Mouse (Mus musculus) intestine, embryonic 16.5 days (tissue): ENCODE data around the gene Scn2b. TPM values are rescaled to one million over a fixed set of nuclear protein-coding genes. Genes with fewer than 3 reads are reported as not detected.

Source experiments
- ATAC-seq: fragments of 200-750 bp; cut with Nextera tagmentation; 2 replicates; pipeline ENCODE4 v1.8.0; 2017; ENCODE audit warnings: moderate TSS enrichment, moderate library complexity
- H3K27ac ChIP-seq: fragments of 300-500 bp; sonication (generic); 2 replicates; pipeline ENCODE4 v1.5.1; 2014; ENCODE audit warnings: mild to moderate bottlenecking, low read length
- H3K27me3 ChIP-seq: fragments of 300-500 bp; sonication (generic); replicated peaks from 2 replicates; pipeline ENCODE4 v1.6.1; 2014; ENCODE audit warnings: low read length, control low read depth, mixed read lengths; ENCODE audit not compliant: control insufficient read depth, insufficient read depth
- H3K36me3 ChIP-seq: fragments of 300-500 bp; sonication (generic); 2 replicates; pipeline ENCODE4 v1.6.1; 2014; ENCODE audit warnings: low read length, control low read depth; ENCODE audit not compliant: control insufficient read depth, insufficient read depth
- H3K4me1 ChIP-seq: fragments of 300-500 bp; sonication (generic); 2 replicates; pipeline ENCODE4 v1.6.1; 2014; ENCODE audit warnings: low read length, control low read depth, mixed read lengths; ENCODE audit not compliant: control insufficient read depth, insufficient read depth
- H3K4me2 ChIP-seq: fragments of 300-500 bp; sonication (generic); 2 replicates; pipeline ENCODE4 v1.6.1; 2014; ENCODE audit warnings: low read depth, low read length, control low read depth
- H3K4me3 ChIP-seq: fragments of 300-500 bp; sonication (generic); 2 replicates; pipeline ENCODE4 v1.5.1; 2014; ENCODE audit warnings: mild to moderate bottlenecking, low read length
- H3K9ac ChIP-seq: fragments of 300-500 bp; sonication (generic); 2 replicates; pipeline ENCODE4 v1.6.1; 2014; ENCODE audit warnings: low read depth, low read length
- H3K9me3 ChIP-seq: fragments of 300-500 bp; sonication (generic); 2 replicates; pipeline ENCODE4 v1.6.1; 2016; ENCODE audit warnings: low read length, control low read depth; ENCODE audit not compliant: control insufficient read depth
- WGBS: fragments of 180-500 bp; shearing (Covaris S2); extraction: QIAGEN DNeasy Blood & Tissue Kit; methylation state at CpG from one replicate; pipeline ENCODE4 v1.1.7; 2014; 5-methylcytosine and 5-hydroxymethylcytosine counted together
- polyA plus RNA-seq: library from polyadenylated mRNA; unstranded; fragments of >200 nt; fragmentation: Nextera tagmentation; extraction: Ambion mirVana; gene quantifications from 2 replicates; pipeline ENCODE4 v1.2.1, GENCODE M21; 2015

The Scn2b gene
- polyA plus RNA-seq, 1 experiment from 2014 or later, result 2.1 TPM

- peak overlapping the region; percentile 71; the same call in 1 of the 2 replicates for H3K9ac ChIP-seq
- H3K27ac ChIP-seq, result no peak overlapping the region
- WGBS, result 37% methylated on average over 10 of the region's 10 CpGs
- no peaks in the 10 kb centered on the region for H3K36me3 ChIP-seq
- no peaks in the 10 kb centered on the region for H3K27me3 ChIP-seq
- no peaks in the 10 kb centered on the region for H3K9me3 ChIP-seq
- peak overlapping the region; percentile 58 for H3K4me2 ChIP-seq
- peak overlapping the region; percentile 55 for H3K4me3 ChIP-seq
- peaks cover 34% of the 10 kb centered on the region for H3K4me1 ChIP-seq
- ATAC-seq, result no peak
Observed at GRCm38 (mm10) chr9:45118552-45118951, 970 bp downstream of the Scn2b start.

- no peak overlapping the region for H3K4me2 ChIP-seq
Observed at GRCm38 (mm10) chr9:45119316-45119953, 1.9 kb downstream of the Scn2b start.

GRCm38 (mm10) chr9:45119954-45120530 lies 2.5 kb downstream of the Scn2b start:
- peaks cover 34% of the 10 kb centered on the region for H3K4me1 ChIP-seq
- H3K9me3 ChIP-seq, result no peaks in the 10 kb centered on the region
- H3K27me3 ChIP-seq, result no peaks in the 10 kb centered on the region
- WGBS, result 90% methylated on average over 14 of the region's 14 CpGs
- H3K27ac ChIP-seq, result no peak overlapping the region; the same call in 1 of the 2 replicates
- no peak overlapping the region for H3K9ac ChIP-seq
- H3K36me3 ChIP-seq, result no peaks in the 10 kb centered on the region
- H3K4me3 ChIP-seq, result no peak overlapping the region
- no peak for ATAC-seq
- no peak overlapping the region for H3K4me2 ChIP-seq

More at GRCm38 (mm10) chr9:45119316-45119953, 1.9 kb downstream of the Scn2b start:
- Histone ChIP-seq H3K9ac (no peak overlapping the region), H3K4me3 (no peak overlapping the region), H3K36me3 (no peaks in the 10 kb centered on the region), H3K4me1 (peaks cover 34% of the 10 kb centered on the region), H3K9me3 (no peaks in the 10 kb centered on the region), H3K27ac (no peak overlapping the region), H3K27me3 (no peaks in the 10 kb centered on the region)
- WGBS, result 93% methylated on average over 8 of the region's 8 CpGs
- ATAC-seq, result no peak

GRCm38 (mm10) chr9:45120567-45120966 lies 3.0 kb downstream of the Scn2b start:
- no peak for ATAC-seq
- Histone ChIP-seq H3K36me3 (no peaks in the 10 kb centered on the region), H3K27ac (no peak overlapping the region; the same call in 1 of the 2 replicates), H3K9me3 (no peaks in the 10 kb centered on the region), H3K9ac (no peak overlapping the region), H3K27me3 (no peaks in the 10 kb centered on the region), H3K4me2 (no peak overlapping the region), H3K4me1 (peaks cover 34% of the 10 kb centered on the region), H3K4me3 (no peak overlapping the region)
- 82% methylated on average over 6 of the region's 6 CpGs for WGBS

GRCm38 (mm10) chr9:45121001-45121400 lies 3.4 kb downstream of the Scn2b start:
- no peak for ATAC-seq
- H3K4me1 ChIP-seq, result peaks cover 29% of the 10 kb centered on the region
- no peaks in the 10 kb centered on the region for H3K27me3 ChIP-seq
- no peak overlapping the region for H3K27ac ChIP-seq
- 68% methylated on average over 6 of the region's 6 CpGs for WGBS
- no peak overlapping the region for H3K4me2 ChIP-seq
- H3K4me3 ChIP-seq, result no peak overlapping the region
- no peaks in the 10 kb centered on the region for H3K36me3 ChIP-seq
- no peaks in the 10 kb centered on the region for H3K9me3 ChIP-seq
- H3K9ac ChIP-seq, result no peak overlapping the region

- Histone ChIP-seq H3K4me1 (peaks cover 22% of the 10 kb centered on the region), H3K27me3 (no peaks in the 10 kb centered on the region), H3K4me3 (peak overlapping the region; percentile 0; the same call in 1 of the 2 replicates), H3K9ac (peak overlapping the region; percentile 48; the same call in 1 of the 2 replicates), H3K36me3 (no peaks in the 10 kb centered on the region), H3K27ac (no peak overlapping the region), H3K4me2 (peak overlapping the region; percentile 48), H3K9me3 (no peaks in the 10 kb centered on the region)
- peak; percentile 67 for ATAC-seq
- WGBS, result 5% methylated on average over 10 of the region's 10 CpGs
Observed at GRCm38 (mm10) chr9:45121769-45122168, 4.2 kb downstream of the Scn2b start.

- peak overlapping the region; percentile 0; the same call in 1 of the 2 replicates for H3K4me3 ChIP-seq
- 0 out of 2 replicates have a peak overlapping the region, but pooled peaks have one; percentile 3 for H3K27ac ChIP-seq
Observed at GRCm38 (mm10) chr9:45122209-45122761, 4.7 kb downstream of the Scn2b start.

GRCm38 (mm10) chr9:45125211-45125610 lies 7.6 kb downstream of the Scn2b start:
- no peak overlapping the region for H3K27ac ChIP-seq
- H3K4me1 ChIP-seq, result 0 out of 2 replicates have a peak, but pooled peaks cover 9% of the 10 kb centered on the region
- H3K36me3 ChIP-seq, result no peaks in the 10 kb centered on the region
- H3K4me2 ChIP-seq, result no peak overlapping the region
- H3K4me3 ChIP-seq, result no peak overlapping the region
- no peak for ATAC-seq
- H3K9ac ChIP-seq, result no peak overlapping the region
- no peaks in the 10 kb centered on the region for H3K9me3 ChIP-seq
- 91% methylated on average over 14 of the region's 14 CpGs for WGBS
- H3K27me3 ChIP-seq, result no peaks in the 10 kb centered on the region

More at GRCm38 (mm10) chr9:45122209-45122761, 4.7 kb downstream of the Scn2b start:
- Histone ChIP-seq H3K4me1 (peaks cover 18% of the 10 kb centered on the region), H3K4me2 (peak overlapping the region; percentile 48), H3K9ac (peak overlapping the region; percentile 48), H3K9me3 (no peaks in the 10 kb centered on the region), H3K36me3 (no peaks in the 10 kb centered on the region), H3K27me3 (no peaks in the 10 kb centered on the region)
- WGBS, result 17% methylated on average over 9 of the region's 9 CpGs
- peak; percentile 86 for ATAC-seq

- Histone ChIP-seq H3K36me3 (no peaks in the 10 kb centered on the region), H3K4me2 (no peak overlapping the region), H3K27me3 (no peaks in the 10 kb centered on the region), H3K9ac (no peak overlapping the region), H3K4me1 (0 out of 2 replicates have a peak, but pooled peaks cover 7% of the 10 kb centered on the region), H3K9me3 (no peaks in the 10 kb centered on the region), H3K27ac (no peak overlapping the region), H3K4me3 (no peak overlapping the region)
- 62% methylated on average over 7 of the region's 7 CpGs for WGBS
- no peak for ATAC-seq
Observed at GRCm38 (mm10) chr9:45126941-45127340, 9.4 kb downstream of the Scn2b start.
